Comparison of ENCODE assay signal across 8 mouse cellular contexts in the genomic region with DNA sequence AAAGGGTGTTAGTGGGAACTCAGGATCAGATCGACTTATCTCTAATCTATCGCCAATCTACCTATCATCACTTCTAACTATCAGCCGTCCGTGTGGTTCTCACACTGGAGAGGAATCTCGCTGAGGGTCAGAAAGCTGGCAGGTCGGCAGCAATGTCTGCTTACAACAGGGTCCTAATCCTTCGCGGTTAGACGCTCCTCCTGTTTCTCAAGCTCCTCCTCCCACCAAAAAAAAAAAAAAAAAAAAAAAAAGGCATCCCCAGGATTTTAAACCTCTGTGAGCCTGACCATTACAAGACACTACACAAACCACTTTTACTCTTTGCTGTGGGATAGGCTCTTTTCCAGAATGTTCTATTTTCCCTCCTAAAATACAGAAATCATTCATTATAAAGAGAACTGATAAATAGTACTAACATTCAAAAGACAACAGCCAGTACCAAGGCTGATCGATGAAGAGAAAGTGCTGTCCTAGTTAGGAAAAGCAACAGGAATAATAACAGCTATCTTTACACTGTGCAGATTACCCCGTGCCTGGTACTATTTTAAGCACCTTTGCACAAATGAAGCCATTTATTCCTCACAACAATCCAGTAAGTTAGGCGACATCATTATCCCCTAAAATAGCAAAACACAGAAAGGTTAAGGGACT. TPM values are rescaled to one million over a fixed set of nuclear protein-coding genes. Genes with fewer than 3 reads are reported as not detected.
A peak's percentile ranks its signal among the peaks of the same experiment; 100 is the strongest.
DNase-seq lines count a peak whose midpoint lies in the region; ATAC-seq and TF ChIP-seq lines count a peak whose summit lies in the region.

No protein-coding gene starts in this region.

- H3K9me3 ChIP-seq in heart, embryonic 11.5 days (replicated peaks; ENCODE audit: control insufficient read depth, low read length), result no peaks in the 10 kb centered on the region
- H3K9me3 ChIP-seq in G1E (replicated peaks), result no peaks in the 10 kb centered on the region
- H3K9me3 ChIP-seq in forebrain, embryonic 14.5 days (replicated peaks; ENCODE audit: control insufficient read depth, low read length), result no peaks in the 10 kb centered on the region
- H3K9me3 ChIP-seq in liver, embryonic 14.5 days (ENCODE audit: control insufficient read depth, low read length), result no peaks in the 10 kb centered on the region

- no peaks in the 10 kb centered on the region for H3K27me3 ChIP-seq in heart, embryonic 11.5 days (ENCODE audit: control insufficient read depth, insufficient read depth, low read length)
- H3K27me3 ChIP-seq in G1E (ENCODE audit: insufficient read depth, low read length), result no peaks in the 10 kb centered on the region
- H3K27me3 ChIP-seq in forebrain, embryonic 14.5 days (replicated peaks; ENCODE audit: control insufficient read depth, insufficient read depth, low read length), result no peaks in the 10 kb centered on the region
- H3K27me3 ChIP-seq in liver, embryonic 14.5 days (ENCODE audit: control insufficient read depth, insufficient read depth, low read length), result no peaks in the 10 kb centered on the region

- H3K4me1 ChIP-seq in heart, embryonic 11.5 days (ENCODE audit: control insufficient read depth, insufficient read depth, low read length), result peaks cover 8% of the 10 kb centered on the region; the same call in 1 of the 2 replicates
- H3K4me1 ChIP-seq in G1E (ENCODE audit: insufficient read depth, low read depth, low read length), result peaks cover 22% of the 10 kb centered on the region
- H3K4me1 ChIP-seq in forebrain, embryonic 14.5 days (ENCODE audit: control insufficient read depth, insufficient read depth, low read length), result peaks cover 8% of the 10 kb centered on the region
- peaks cover 6 to 9% of the 10 kb centered on the region in 2 experiments; a peak in 3 of 4 replicates for H3K4me1 ChIP-seq in liver, embryonic 14.5 days (replicated peaks; ENCODE audit: control insufficient read depth in 2 of 2, insufficient read depth in 2 of 2, low read length in 1 of 2)

- peak overlapping the region; percentile 86 for H3K4me3 ChIP-seq in heart, embryonic 11.5 days (ENCODE audit: low read depth, low read length)
- peak overlapping the region; percentile 88 for H3K4me3 ChIP-seq in G1E (ENCODE audit: low read depth, low read length)
- peak overlapping the region; percentile 85 for H3K4me3 ChIP-seq in forebrain, embryonic 14.5 days (ENCODE audit: low read depth, low read length)
- H3K4me3 ChIP-seq in liver, embryonic 14.5 days (ENCODE audit: insufficient read depth in 1 of 2, low read depth in 2 of 2, low read length in 2 of 2), result peak overlapping the region; percentile 72 to 80

- no peak for TF ChIP-seq CTCF in G1E (IDR thresholded peaks at IDR 0.05; ENCODE audit: low read depth, low read length)
- TF ChIP-seq CTCF in liver, embryonic 14.5 days (IDR thresholded peaks at IDR 0.05; ENCODE audit: low read depth), result no peak

- intact Hi-C loops in heart, postnatal 36 days (cut with DNase I), result loop anchor here (1.0 to 10.0 kb wide), 6 partner anchors 39 to 313 kb away; a partner anchor contains a TSS

- H3K36me3 ChIP-seq in heart, embryonic 11.5 days (ENCODE audit: control insufficient read depth, insufficient read depth, low read length), result no peaks in the 10 kb centered on the region; the same call in 1 of the 2 replicates
- peaks cover 35% of the 10 kb centered on the region for H3K36me3 ChIP-seq in G1E (replicated peaks)
- peaks cover 7% of the 10 kb centered on the region; the same call in 1 of the 2 replicates for H3K36me3 ChIP-seq in forebrain, embryonic 14.5 days (ENCODE audit: control insufficient read depth, insufficient read depth, low read length)
- peaks cover 8% of the 10 kb centered on the region for H3K36me3 ChIP-seq in liver, embryonic 14.5 days (replicated peaks; ENCODE audit: control insufficient read depth, insufficient read depth, low read depth)

- peak overlapping the region; percentile 95 for H3K9ac ChIP-seq in heart, embryonic 11.5 days (ENCODE audit: low read depth, low read length)
- H3K9ac ChIP-seq in forebrain, embryonic 14.5 days (ENCODE audit: low read length), result peak overlapping the region; percentile 84
- H3K9ac ChIP-seq in liver, embryonic 14.5 days (replicated peaks), result peak overlapping the region; percentile 86

- H3K27ac ChIP-seq in heart, embryonic 11.5 days (ENCODE audit: low read depth, low read length), result peak overlapping the region; percentile 89
- 0 out of 2 replicates have a peak overlapping the region, but pooled peaks have one; percentile 34 for H3K27ac ChIP-seq in forebrain, embryonic 14.5 days (ENCODE audit: low read depth, low read length)
- H3K27ac ChIP-seq in liver, embryonic 14.5 days, result peak overlapping the region; percentile 63

- WGBS in heart, embryonic 11.5 days (ENCODE audit: insufficient replicate concordance), result 6% methylated on average over 12 of the region's 12 CpGs
- 14% methylated on average over 12 of the region's 12 CpGs for WGBS in forebrain, embryonic 14.5 days
- WGBS in liver, embryonic 14.5 days (ENCODE audit: insufficient replicate concordance), result 7% methylated on average over 12 of the region's 12 CpGs

- no peak for TF ChIP-seq EP300 in liver, embryonic 14.5 days (IDR thresholded peaks at IDR 0.05; ENCODE audit: low read depth)

- DNase-seq in heart, postnatal 36 days, result no peak
- peak; percentile 47 for DNase-seq in G1E (ENCODE audit: low spot score)
- peak; percentile 20 for DNase-seq in forebrain, embryonic 14.5 days (ENCODE audit: low spot score)
- no peak for DNase-seq in liver, embryonic 14.5 days (ENCODE audit: low read depth in 3 of 3, low spot score in 3 of 3)
- no peak for DNase-seq in spleen, adult 12 weeks (ENCODE audit: low spot score)
- no peak for DNase-seq in kidney, adult 11 months

- ATAC-seq in heart, embryonic 11.5 days (replicated peaks; ENCODE audit: insufficient number of reproducible peaks, low FRiP score, low TSS enrichment), result 0 out of 2 replicates have a peak, but pooled peaks have one; percentile 53
- peak; percentile 18; the same call in 1 of the 2 replicates for ATAC-seq in G1E (ENCODE audit: extremely low read depth, insufficient number of reproducible peaks, low FRiP score, poor library complexity, severe bottlenecking)
- peak; percentile 38 for ATAC-seq in forebrain, embryonic 14.5 days
- ATAC-seq in liver, embryonic 14.5 days (ENCODE audit: insufficient read depth), result peak; percentile 40; the same call in 1 of the 2 replicates
- no peak for ATAC-seq in CD4-positive, CD25-positive, alpha-beta regulatory T cell, adult 4 months

- H3K4me2 ChIP-seq in heart, embryonic 11.5 days, result peak overlapping the region; percentile 71
- peak overlapping the region; percentile 74 for H3K4me2 ChIP-seq in forebrain, embryonic 14.5 days (ENCODE audit: low read length)
- H3K4me2 ChIP-seq in liver, embryonic 14.5 days (ENCODE audit: low read depth), result peak overlapping the region; percentile 88

RNA-seq across cellular contexts. Expression of a gene that starts 0.8 kb away (rescaled TPM):
- 69.5 and 71.3 TPM in 2 replicates for polyA plus RNA-seq in heart, embryonic 11.5 days (2014; fragmentation: Nextera tagmentation; extraction: Ambion mirVana)
- 10 to 100 TPM; 26.4 to 31.2 TPM for total RNA-seq in heart, postnatal 36 days (2021)
- total RNA-seq in G1E (2014; fragmentation: Nextera tagmentation) (60.6 and 78.1 TPM in 2 replicates), G1E (2017) (59.0 and 59.3 TPM in 2 replicates)
- 4.6 and 5.5 TPM in 2 replicates for polyA plus RNA-seq in G1E (2012)
- 78.3 and 80.5 TPM in 2 replicates for polyA plus RNA-seq in forebrain, embryonic 14.5 days (2014; fragmentation: Nextera tagmentation; extraction: Ambion mirVana)
- polyA plus RNA-seq in liver, embryonic 14.5 days (2012; rRNA removed), result 18.6 and 24.5 TPM in 2 replicates
- polyA plus RNA-seq in liver, embryonic 14.5 days (2014; fragmentation: Nextera tagmentation; extraction: Ambion mirVana), result 23.0 and 25.6 TPM in 2 replicates
- 10 to 100 TPM; 31.1 to 45.5 TPM for polyA plus RNA-seq in CD4-positive, CD25-positive, alpha-beta regulatory T cell, adult 4 months (2017; shearing (Covaris generic))

RNA-seq across cellular contexts. Expression of a gene that starts 39.1 kb away (rescaled TPM):
- polyA plus RNA-seq in heart, embryonic 11.5 days (2014; fragmentation: Nextera tagmentation; extraction: Ambion mirVana), result 2.3 and 3.6 TPM in 2 replicates
- under 1 TPM; 0.30 to 0.42 TPM for total RNA-seq in heart, postnatal 36 days (2021)
- total RNA-seq in G1E (2014; fragmentation: Nextera tagmentation) (5.9 and 6.8 TPM in 2 replicates), G1E (2017) (3.9 and 4.9 TPM in 2 replicates)
- 0.21 and 0.22 TPM in 2 replicates for polyA plus RNA-seq in G1E (2012)
- polyA plus RNA-seq in forebrain, embryonic 14.5 days (2014; fragmentation: Nextera tagmentation; extraction: Ambion mirVana), result 3.5 and 3.7 TPM in 2 replicates
- polyA plus RNA-seq in liver, embryonic 14.5 days (2012; rRNA removed), result 0.94 and 1.3 TPM in 2 replicates
- polyA plus RNA-seq in liver, embryonic 14.5 days (2014; fragmentation: Nextera tagmentation; extraction: Ambion mirVana), result 1.2 and 2.0 TPM in 2 replicates
- 1 to 10 TPM; 1.3 to 1.7 TPM for polyA plus RNA-seq in CD4-positive, CD25-positive, alpha-beta regulatory T cell, adult 4 months (2017; shearing (Covaris generic))

RNA-seq across cellular contexts. Expression of a gene that starts 39.1 kb away (rescaled TPM):
- 9.3 and 9.9 TPM in 2 replicates for polyA plus RNA-seq in heart, embryonic 11.5 days (2014; fragmentation: Nextera tagmentation; extraction: Ambion mirVana)
- 1 to 10 TPM; 5.3 to 5.8 TPM for total RNA-seq in heart, postnatal 36 days (2021)
- 10.7 and 14.6 TPM in 2 replicates for total RNA-seq in G1E (2014; fragmentation: Nextera tagmentation)
- total RNA-seq in G1E (2017), result 16.2 and 16.8 TPM in 2 replicates
- 3.4 and 4.0 TPM in 2 replicates for polyA plus RNA-seq in G1E (2012)
- 14.7 and 15.0 TPM in 2 replicates for polyA plus RNA-seq in forebrain, embryonic 14.5 days (2014; fragmentation: Nextera tagmentation; extraction: Ambion mirVana)
- polyA plus RNA-seq in liver, embryonic 14.5 days (2012; rRNA removed), result 1.2 and 2.5 TPM in 2 replicates
- polyA plus RNA-seq in liver, embryonic 14.5 days (2014; fragmentation: Nextera tagmentation; extraction: Ambion mirVana), result 2.9 and 4.0 TPM in 2 replicates
- polyA plus RNA-seq in CD4-positive, CD25-positive, alpha-beta regulatory T cell, adult 4 months (2017; shearing (Covaris generic)), result 10 to 100 TPM in 1 of 2 experiments, 1 to 10 TPM in 1; 7.7 to 10.6 TPM

RNA-seq across cellular contexts. Expression of a gene that starts 51.8 kb away (rescaled TPM):
- polyA plus RNA-seq in heart, embryonic 11.5 days (2014; fragmentation: Nextera tagmentation; extraction: Ambion mirVana), result 20.3 and 26.7 TPM in 2 replicates
- total RNA-seq in heart, postnatal 36 days (2021), result 10 to 100 TPM; 20.4 to 23.2 TPM
- total RNA-seq in G1E (2014; fragmentation: Nextera tagmentation) (43.0 and 43.6 TPM in 2 replicates), G1E (2017) (34.7 TPM in 2 replicates)
- 3.2 and 3.4 TPM in 2 replicates for polyA plus RNA-seq in G1E (2012)
- 10.4 TPM in 2 replicates for polyA plus RNA-seq in forebrain, embryonic 14.5 days (2014; fragmentation: Nextera tagmentation; extraction: Ambion mirVana)
- 7.0 and 9.5 TPM in 2 replicates for polyA plus RNA-seq in liver, embryonic 14.5 days (2012; rRNA removed)
- 4.2 and 4.6 TPM in 2 replicates for polyA plus RNA-seq in liver, embryonic 14.5 days (2014; fragmentation: Nextera tagmentation; extraction: Ambion mirVana)
- polyA plus RNA-seq in CD4-positive, CD25-positive, alpha-beta regulatory T cell, adult 4 months (2017; shearing (Covaris generic)), result 10 to 100 TPM; 78.3 to 80.7 TPM

RNA-seq across cellular contexts. Expression of a gene that starts 55.1 kb away (rescaled TPM):
- polyA plus RNA-seq in heart, embryonic 11.5 days (2014; fragmentation: Nextera tagmentation; extraction: Ambion mirVana), result not detected in 2 replicates
- total RNA-seq in heart, postnatal 36 days (2021), result not detected
- total RNA-seq in G1E (2014; fragmentation: Nextera tagmentation), result not detected in 2 replicates
- 0.44 TPM in 1 of 2 replicates, not detected in the other for total RNA-seq in G1E (2017)
- not detected in 2 replicates for polyA plus RNA-seq in G1E (2012)
- not detected in 2 replicates for polyA plus RNA-seq in forebrain, embryonic 14.5 days (2014; fragmentation: Nextera tagmentation; extraction: Ambion mirVana)
- not detected in 2 replicates for polyA plus RNA-seq in liver, embryonic 14.5 days (2012; rRNA removed)
- polyA plus RNA-seq in liver, embryonic 14.5 days (2014; fragmentation: Nextera tagmentation; extraction: Ambion mirVana), result not detected in 2 replicates
- not detected for polyA plus RNA-seq in CD4-positive, CD25-positive, alpha-beta regulatory T cell, adult 4 months (2017; shearing (Covaris generic))

Comparison
In these comparisons a context has a peak if more than half of its experiments do, and no peak if none do; other contexts are left out.
1. H3K27ac ChIP-seq: peak in every context shown above with its lines; median percentile 89 in heart, embryonic 11.5 days; 63 in liver, embryonic 14.5 days; 34 in forebrain, embryonic 14.5 days.
2. DNase-seq: peak in G1E (single experiment) and forebrain, embryonic 14.5 days (single experiment); none in heart, postnatal 36 days (0 of 2), liver, embryonic 14.5 days (0 of 3), spleen, adult 12 weeks (single experiment) and kidney, adult 11 months (single experiment).
3. Peak in every context shown above with its lines, with median percentiles within 50 percentile points of each other: H3K4me2 ChIP-seq, H3K4me3 ChIP-seq and H3K9ac ChIP-seq.